Comparison of ENCODE assay signal across 7 mouse cellular contexts in genomic region chr5:107237971-107238426, GRCm38 (mm10). TPM values are rescaled to one million over a fixed set of nuclear protein-coding genes. Genes with fewer than 3 reads are reported as not detected.
DNase-seq lines count a peak whose midpoint lies in the region; ATAC-seq and TF ChIP-seq lines count a peak whose summit lies in the region.

No protein-coding gene starts in this region.

- no peak overlapping the region for H3K27ac ChIP-seq in midbrain, embryonic 11.5 days (ENCODE audit: low read depth, low read length)
- H3K27ac ChIP-seq in midbrain, embryonic 15.5 days = no peak overlapping the region
- H3K27ac ChIP-seq in heart, embryonic 10.5 days = peak overlapping the region; percentile 69; the same call in 1 of the 2 replicates
- H3K27ac ChIP-seq in liver, embryonic 14.5 days = peak overlapping the region; percentile 41; the same call in 1 of the 2 replicates
- H3K27ac ChIP-seq in stomach, postnatal 0 days (replicated peaks) = peak overlapping the region; percentile 45; the same call in 1 of the 2 replicates

- no peak overlapping the region for H3K9ac ChIP-seq in midbrain, embryonic 11.5 days (ENCODE audit: low read length)
- H3K9ac ChIP-seq in midbrain, embryonic 15.5 days = no peak overlapping the region
- peak overlapping the region; percentile 13; the same call in 1 of the 2 replicates for H3K9ac ChIP-seq in liver, embryonic 14.5 days (replicated peaks)
- H3K9ac ChIP-seq in stomach, postnatal 0 days (ENCODE audit: low read length) = no peak overlapping the region

- no peak overlapping the region for H3K4me2 ChIP-seq in midbrain, embryonic 11.5 days
- no peak overlapping the region for H3K4me2 ChIP-seq in midbrain, embryonic 15.5 days
- H3K4me2 ChIP-seq in liver, embryonic 14.5 days (ENCODE audit: low read depth) = peak overlapping the region; percentile 50
- H3K4me2 ChIP-seq in stomach, postnatal 0 days (replicated peaks; ENCODE audit: low read depth) = no peak overlapping the region

- ATAC-seq in midbrain, embryonic 11.5 days (ENCODE audit: low FRiP score) = peak; percentile 74
- no peak for ATAC-seq in midbrain, embryonic 15.5 days (replicated peaks)
- ATAC-seq in liver, embryonic 14.5 days (ENCODE audit: insufficient read depth) = peak; percentile 65
- ATAC-seq in stomach, postnatal 0 days (ENCODE audit: low FRiP score, low TSS enrichment) = 0 out of 2 replicates have a peak, but pooled peaks have one; percentile 54
- no peak for ATAC-seq in granulocyte monocyte progenitor cell, adult 5-6 weeks (replicated peaks; ENCODE audit: poor library complexity, severe bottlenecking)

- 60% methylated on average over 7 of the region's 7 CpGs for WGBS in midbrain, embryonic 11.5 days
- WGBS in midbrain, embryonic 15.5 days = 52% methylated on average over 7 of the region's 7 CpGs
- WGBS in heart, embryonic 10.5 days = 36% methylated on average over 7 of the region's 7 CpGs
- WGBS in liver, embryonic 14.5 days (ENCODE audit: insufficient replicate concordance) = 41% methylated on average over 7 of the region's 7 CpGs
- 45% methylated on average over 7 of the region's 7 CpGs for WGBS in stomach, postnatal 0 days

- TF ChIP-seq EP300 in liver, embryonic 14.5 days (IDR thresholded peaks at IDR 0.05; ENCODE audit: low read depth) = no peak
- TF ChIP-seq EP300 in stomach, postnatal 0 days (optimal IDR thresholded peaks at IDR 0.05) = no peak

- no peak for TF ChIP-seq CTCF in liver, embryonic 14.5 days (IDR thresholded peaks at IDR 0.05; ENCODE audit: low read depth)
- no peak for TF ChIP-seq CTCF in stomach, postnatal 0 days (IDR thresholded peaks at IDR 0.05; ENCODE audit: low read depth)

- peak; percentile 89 for DNase-seq in midbrain, embryonic 11.5 days (ENCODE audit: low spot score, missing footprints)
- no peak for DNase-seq in heart, embryonic 10.5 days (ENCODE audit: low spot score)
- no peak for DNase-seq in liver, embryonic 14.5 days (ENCODE audit: low read depth in 3 of 3, low spot score in 3 of 3)
- DNase-seq in stomach, postnatal 0 days (ENCODE audit: low spot score) = no peak
- no peak for DNase-seq in cerebellum, adult 8-10 months

- no peaks in the 10 kb centered on the region for H3K27me3 ChIP-seq in midbrain, embryonic 11.5 days (ENCODE audit: control insufficient read depth, insufficient read depth, low read length)
- H3K27me3 ChIP-seq in midbrain, embryonic 15.5 days (replicated peaks) = no peaks in the 10 kb centered on the region
- H3K27me3 ChIP-seq in heart, embryonic 10.5 days (ENCODE audit: insufficient read depth, poor library complexity, severe bottlenecking) = no peaks in the 10 kb centered on the region
- no peaks in the 10 kb centered on the region for H3K27me3 ChIP-seq in liver, embryonic 14.5 days (ENCODE audit: control insufficient read depth, insufficient read depth, low read length)
- H3K27me3 ChIP-seq in stomach, postnatal 0 days (ENCODE audit: control insufficient read depth, insufficient read depth, low read length) = no peaks in the 10 kb centered on the region

- no peaks in the 10 kb centered on the region for H3K4me1 ChIP-seq in midbrain, embryonic 11.5 days (ENCODE audit: control insufficient read depth, insufficient read depth, low read length)
- H3K4me1 ChIP-seq in midbrain, embryonic 15.5 days = peaks cover 5% of the 10 kb centered on the region; the same call in 1 of the 2 replicates
- H3K4me1 ChIP-seq in heart, embryonic 10.5 days = peaks cover 65% of the 10 kb centered on the region
- H3K4me1 ChIP-seq in liver, embryonic 14.5 days (replicated peaks; ENCODE audit: control insufficient read depth in 2 of 2, insufficient read depth in 2 of 2, low read length in 1 of 2) = peaks cover 57 to 68% of the 10 kb centered on the region in 2 experiments
- H3K4me1 ChIP-seq in stomach, postnatal 0 days (replicated peaks; ENCODE audit: control insufficient read depth, insufficient read depth) = peaks cover 12% of the 10 kb centered on the region

- H3K4me3 ChIP-seq in midbrain, embryonic 11.5 days (ENCODE audit: low read depth, low read length) = no peak overlapping the region
- H3K4me3 ChIP-seq in midbrain, embryonic 15.5 days = no peak overlapping the region
- H3K4me3 ChIP-seq in heart, embryonic 10.5 days = no peak overlapping the region
- H3K4me3 ChIP-seq in liver, embryonic 14.5 days (ENCODE audit: insufficient read depth in 1 of 2, low read depth in 2 of 2, low read length in 2 of 2) = no peak overlapping the region
- H3K4me3 ChIP-seq in stomach, postnatal 0 days (ENCODE audit: low read depth, low read length) = no peak overlapping the region

- no peaks in the 10 kb centered on the region for H3K36me3 ChIP-seq in midbrain, embryonic 11.5 days (ENCODE audit: control insufficient read depth, insufficient read depth, low read length)
- H3K36me3 ChIP-seq in midbrain, embryonic 15.5 days (replicated peaks) = no peaks in the 10 kb centered on the region
- H3K36me3 ChIP-seq in heart, embryonic 10.5 days = no peaks in the 10 kb centered on the region
- H3K36me3 ChIP-seq in liver, embryonic 14.5 days (replicated peaks; ENCODE audit: control insufficient read depth, insufficient read depth, low read depth) = no peaks in the 10 kb centered on the region
- no peaks in the 10 kb centered on the region for H3K36me3 ChIP-seq in stomach, postnatal 0 days (ENCODE audit: control insufficient read depth, insufficient read depth, low read length)

- no peaks in the 10 kb centered on the region for H3K9me3 ChIP-seq in midbrain, embryonic 11.5 days (ENCODE audit: control insufficient read depth, low read length)
- H3K9me3 ChIP-seq in midbrain, embryonic 15.5 days = no peaks in the 10 kb centered on the region
- no peaks in the 10 kb centered on the region for H3K9me3 ChIP-seq in heart, embryonic 10.5 days
- no peaks in the 10 kb centered on the region for H3K9me3 ChIP-seq in liver, embryonic 14.5 days (ENCODE audit: control insufficient read depth, low read length)
- H3K9me3 ChIP-seq in stomach, postnatal 0 days (ENCODE audit: control insufficient read depth, low read length) = no peaks in the 10 kb centered on the region

RNA-seq across cellular contexts. Expression of gene Tgfbr3, which starts 51.4 kb away (rescaled TPM):
- polyA plus RNA-seq in midbrain, embryonic 11.5 days (2014; fragmentation: Nextera tagmentation; extraction: Ambion mirVana) = 7.8 and 9.0 TPM in 2 replicates
- polyA plus RNA-seq in midbrain, embryonic 15.5 days (2015; fragmentation: Nextera tagmentation; extraction: Ambion mirVana) = 6.5 TPM in 2 replicates
- 36.7 and 54.6 TPM in 2 replicates for polyA plus RNA-seq in heart, embryonic 10.5 days (2016; fragmentation: Nextera tagmentation; extraction: Ambion mirVana)
- polyA plus RNA-seq in liver, embryonic 14.5 days (2012; rRNA removed) = 3.1 and 4.3 TPM in 2 replicates
- polyA plus RNA-seq in liver, embryonic 14.5 days (2014; fragmentation: Nextera tagmentation; extraction: Ambion mirVana) = 7.5 and 7.7 TPM in 2 replicates
- 10.6 and 11.9 TPM in 2 replicates for polyA plus RNA-seq in stomach, postnatal 0 days (2015; fragmentation: Nextera tagmentation; extraction: Ambion mirVana)
- 0.30 and 2.4 TPM in 2 replicates for total RNA-seq in granulocyte monocyte progenitor cell, adult 5-6 weeks (2014; fragmentation: Nextera tagmentation)
- 1.6 and 2.4 TPM in 2 replicates for total RNA-seq in granulocyte monocyte progenitor cell, adult 5-6 weeks (2017)

Comparison
In these comparisons a context has a peak if more than half of its experiments do, and no peak if none do; other contexts are left out.
1. ATAC-seq: peak in midbrain, embryonic 11.5 days (single experiment), liver, embryonic 14.5 days (single experiment) and stomach, postnatal 0 days (single experiment); none in midbrain, embryonic 15.5 days (single experiment) and granulocyte monocyte progenitor cell, adult 5-6 weeks (single experiment).
2. H3K27ac ChIP-seq: peak in heart, embryonic 10.5 days (single experiment), liver, embryonic 14.5 days (single experiment) and stomach, postnatal 0 days (single experiment); none in midbrain, embryonic 11.5 days (single experiment) and midbrain, embryonic 15.5 days (single experiment).